Mouse (Mus musculus): ENCODE data around the gene Eef1akmt3.

Eef1akmt3 gene

GRCm38 (mm10) chr10:126984189-126985004 is 56.9 kb downstream of the Eef1akmt3 start:
- H3K27me3 ChIP-seq (ENCODE audit: control insufficient read depth, insufficient read depth, low read length, poor library complexity, severe bottlenecking): no peaks in the 10 kb centered on the region
- no peak for DNase-seq (ENCODE audit: low read depth, low spot score)
- H3K36me3 ChIP-seq (ENCODE audit: control insufficient read depth, insufficient read depth, low read length, poor library complexity, severe bottlenecking): no peaks in the 10 kb centered on the region

GRCm38 (mm10) chr10:126983193-126983725 is 58.1 kb downstream of the Eef1akmt3 start:
- Histone ChIP-seq H3K27me3 (ENCODE audit: control insufficient read depth, insufficient read depth, low read length, poor library complexity, severe bottlenecking) (no peaks in the 10 kb centered on the region), H3K36me3 (ENCODE audit: control insufficient read depth, insufficient read depth, low read length, poor library complexity, severe bottlenecking) (no peaks in the 10 kb centered on the region)
- no peak for DNase-seq (ENCODE audit: low read depth, low spot score)

GRCm38 (mm10) chr10:126981746-126982145 is 59.6 kb downstream of the Eef1akmt3 start:
- no peaks in the 10 kb centered on the region for H3K27me3 ChIP-seq (ENCODE audit: control insufficient read depth, insufficient read depth, low read length, poor library complexity, severe bottlenecking)
- H3K36me3 ChIP-seq (ENCODE audit: control insufficient read depth, insufficient read depth, low read length, poor library complexity, severe bottlenecking): no peaks in the 10 kb centered on the region
- DNase-seq (ENCODE audit: low read depth, low spot score): no peak
